Mouse (Mus musculus) brain, embryonic 14.5 days (tissue): ENCODE data around the gene Slc23a2.

Experiments used
- CTCF ChIP-seq: fragments of 200-500 bp; IDR thresholded peaks from 2 replicates; pipeline ENCODE4 v1.5.1; 2012; ENCODE audit warnings: inconsistent platforms, mild to moderate bottlenecking, moderate library complexity, borderline replicate concordance; ENCODE audit not compliant: insufficient read depth, insufficient read length; ENCODE audit errors: extremely low read depth
- POLR2A ChIP-seq: fragments of 200-500 bp; IDR thresholded peaks from 2 replicates; pipeline ENCODE4 v1.6.1; 2012; ENCODE audit warnings: mild to moderate bottlenecking, inconsistent platforms, borderline replicate concordance; ENCODE audit not compliant: poor library complexity, insufficient read depth, insufficient read length, severe bottlenecking; ENCODE audit errors: extremely low read depth

- no peak for TF ChIP-seq CTCF
- no peak for TF ChIP-seq POLR2A
Measured at GRCm38 (mm10) chr2:132179371-132179770, 34.5 kb upstream of the Slc23a2 start.
